Mouse (Mus musculus) small intestine, adult 2 months (tissue): ENCODE measurements around the gene Trim5.

Experiments
- CTCF ChIP-seq: fragments of 200-500 bp; IDR thresholded peaks from 2 replicates; pipeline ENCODE4 v1.5.1; 2012; ENCODE audit warnings: low read depth, mild to moderate bottlenecking, control low read depth, inconsistent platforms, low read length, moderate library complexity, mixed read lengths; ENCODE audit not compliant: insufficient replicate concordance, insufficient read length; ENCODE audit errors: extremely low read depth
- POLR2A ChIP-seq: fragments of 200-500 bp; IDR thresholded peaks from 2 replicates; pipeline ENCODE4 v1.6.1; 2012; ENCODE audit warnings: low read depth, mild to moderate bottlenecking, control low read depth, inconsistent platforms, low read length, moderate library complexity

DNA sequence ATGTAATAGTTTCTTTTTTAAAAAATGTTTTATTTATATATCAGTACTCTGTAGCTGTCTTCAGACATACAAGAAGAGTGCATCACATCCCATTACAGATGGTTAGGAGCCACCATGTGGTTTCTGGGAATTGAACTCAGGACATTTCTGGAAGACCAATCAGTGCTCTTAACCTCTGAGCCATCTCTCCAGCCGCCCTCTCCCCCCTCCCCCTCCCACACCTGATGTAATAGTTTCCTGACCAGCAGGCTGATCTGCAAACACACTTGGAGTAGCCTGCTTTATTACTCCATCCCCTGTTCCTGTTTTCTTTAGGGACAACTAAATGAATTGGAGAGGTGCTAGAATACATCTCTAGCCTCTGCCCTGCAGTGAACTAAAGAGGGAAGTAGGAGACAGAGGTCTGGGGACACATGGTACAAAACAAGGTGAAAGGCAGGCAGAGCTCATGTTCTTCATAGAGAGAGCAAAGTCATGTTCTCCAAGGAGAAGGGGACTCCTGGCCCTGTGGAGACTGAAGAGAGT is 71.8 kb downstream of the Trim5 start:
- TF ChIP-seq CTCF (no peak), POLR2A (no peak)
